ENCODE assay signal across 8 mouse cellular contexts in genomic region chr14:31495538-31495937, GRCm38 (mm10). TPM values are rescaled to one million over a fixed set of nuclear protein-coding genes. Genes with fewer than 3 reads are reported as not detected.
DNase-seq lines count a peak whose midpoint lies in the region; ATAC-seq and TF ChIP-seq lines count a peak whose summit lies in the region.

No protein-coding gene starts in this region.

- under 1% methylated on average over 8 of the region's 8 CpGs for WGBS in liver, adult 2 months
- WGBS in hindbrain, postnatal 0 days = 3% methylated on average over 8 of the region's 8 CpGs
- 6% methylated on average over 8 of the region's 8 CpGs for WGBS in neural tube, embryonic 12.5 days

- H3K4me2 ChIP-seq in hindbrain, postnatal 0 days (ENCODE audit: low read depth, low read length) = peak overlapping the region; percentile 79
- H3K4me2 ChIP-seq in neural tube, embryonic 12.5 days (replicated peaks) = peak overlapping the region; percentile 92

- DNase-seq in liver, adult 2 months (ENCODE audit: extremely low read depth, low read depth, low spot score) = no peak
- no peak for DNase-seq in liver
- DNase-seq in c-Kit-positive CD71-positive TER-119-positive erythroid progenitor cells, embryonic 14.5 days (ENCODE audit: low spot score) = peak; percentile 23
- DNase-seq in hindbrain, postnatal 0 days (ENCODE audit: low spot score) = no peak
- DNase-seq in urinary bladder, postnatal 36 days (ENCODE audit: low spot score in 2 of 2) = no peak
- DNase-seq in cerebellum, postnatal 25 days = no peak
- no peak for DNase-seq in kidney, adult 11 months

- H3K27me3 ChIP-seq in liver, adult 2 months (ENCODE audit: control insufficient read depth, insufficient read depth, low read length) = no peaks in the 10 kb centered on the region
- H3K27me3 ChIP-seq in hindbrain, postnatal 0 days (ENCODE audit: insufficient read depth, low read length) = no peaks in the 10 kb centered on the region
- no peaks in the 10 kb centered on the region for H3K27me3 ChIP-seq in neural tube, embryonic 12.5 days (replicated peaks)

- peaks cover 18% of the 10 kb centered on the region for H3K79me2 ChIP-seq in liver, adult 2 months (ENCODE audit: control insufficient read depth, insufficient read depth, low read length)

- H3K4me3 ChIP-seq in liver, adult 2 months (ENCODE audit: insufficient read depth, low read depth, low read length) = peak overlapping the region; percentile 92
- H3K4me3 ChIP-seq in hindbrain, postnatal 0 days (ENCODE audit: low read length) = peak overlapping the region; percentile 91
- peak overlapping the region; percentile 77 for H3K4me3 ChIP-seq in neural tube, embryonic 12.5 days

- TF ChIP-seq POLR2A in liver, adult 2 months (IDR thresholded peaks at IDR 0.05; ENCODE audit: extremely low read depth, insufficient read depth, low read length) = no peak

- no peak for TF ChIP-seq CTCF in liver, adult 2 months (IDR thresholded peaks at IDR 0.05; ENCODE audit: low read depth, low read length)
- TF ChIP-seq CTCF in hindbrain, postnatal 0 days (IDR thresholded peaks at IDR 0.05; ENCODE audit: low read depth) = no peak

- H3K4me1 ChIP-seq in liver, adult 2 months (ENCODE audit: control insufficient read depth, insufficient read depth, low read length) = peaks cover 15% of the 10 kb centered on the region
- H3K4me1 ChIP-seq in hindbrain, postnatal 0 days (ENCODE audit: insufficient read depth, low read length) = peaks cover 19% of the 10 kb centered on the region
- H3K4me1 ChIP-seq in neural tube, embryonic 12.5 days = peaks cover 33% of the 10 kb centered on the region

- no peak overlapping the region for H3K27ac ChIP-seq in liver, adult 2 months (replicated peaks; ENCODE audit: insufficient read depth, low read depth, low read length)
- peak overlapping the region; percentile 87 for H3K27ac ChIP-seq in hindbrain, postnatal 0 days
- no peak overlapping the region for H3K27ac ChIP-seq in neural tube, embryonic 12.5 days

- ATAC-seq in hindbrain, postnatal 0 days = no peak
- ATAC-seq in neural tube, embryonic 12.5 days (ENCODE audit: low FRiP score, low read depth) = no peak

- H3K36me3 ChIP-seq in liver, adult 2 months (ENCODE audit: control insufficient read depth, insufficient read depth, low read length) = peaks cover 21% of the 10 kb centered on the region
- peaks cover 15% of the 10 kb centered on the region; the same call in 1 of the 2 replicates for H3K36me3 ChIP-seq in hindbrain, postnatal 0 days (ENCODE audit: insufficient read depth, low read length)
- peaks cover 43% of the 10 kb centered on the region for H3K36me3 ChIP-seq in neural tube, embryonic 12.5 days

- no peaks in the 10 kb centered on the region for H3K9me3 ChIP-seq in hindbrain, postnatal 0 days (ENCODE audit: low read length)
- no peaks in the 10 kb centered on the region for H3K9me3 ChIP-seq in neural tube, embryonic 12.5 days

- H3K9ac ChIP-seq in liver, adult 2 months (ENCODE audit: low read depth, low read length) = peak overlapping the region; percentile 90
- H3K9ac ChIP-seq in hindbrain, postnatal 0 days (replicated peaks; ENCODE audit: low read length) = peak overlapping the region; percentile 86
- H3K9ac ChIP-seq in neural tube, embryonic 12.5 days = peak overlapping the region; percentile 83

RNA-seq across cellular contexts. Expression of gene Mettl6, which starts 0.7 kb away (rescaled TPM):
- 11.2 and 11.9 TPM in 2 replicates for total RNA-seq in liver, adult 2 months (2014; rRNA removed)
- 2.6 and 5.4 TPM in 2 replicates for polyA plus RNA-seq in liver, adult 2 months (2012; rRNA removed)
- total RNA-seq in hindbrain, postnatal 0 days (2014; rRNA removed) = 14.8 and 14.9 TPM in 2 replicates
- polyA plus RNA-seq in hindbrain, postnatal 0 days (2015; fragmentation: Nextera tagmentation; extraction: Ambion mirVana) = 32.7 and 36.8 TPM in 2 replicates
- polyA plus RNA-seq in neural tube, embryonic 12.5 days (2016; fragmentation: Nextera tagmentation; extraction: Ambion mirVana) = 71.3 and 72.2 TPM in 2 replicates

RNA-seq across cellular contexts. Expression of gene Eaf1, which starts 1.3 kb away (rescaled TPM):
- total RNA-seq in liver, adult 2 months (2014; rRNA removed) = 10.8 and 14.6 TPM in 2 replicates
- 24.1 and 24.4 TPM in 2 replicates for polyA plus RNA-seq in liver, adult 2 months (2012; rRNA removed)
- total RNA-seq in hindbrain, postnatal 0 days (2014; rRNA removed) = 8.6 and 11.7 TPM in 2 replicates
- 6.3 and 6.4 TPM in 2 replicates for polyA plus RNA-seq in hindbrain, postnatal 0 days (2015; fragmentation: Nextera tagmentation; extraction: Ambion mirVana)
- 16.7 and 20.5 TPM in 2 replicates for polyA plus RNA-seq in neural tube, embryonic 12.5 days (2016; fragmentation: Nextera tagmentation; extraction: Ambion mirVana)

RNA-seq across cellular contexts. Expression of gene Sh3bp5, which starts 59.7 kb away (rescaled TPM):
- 37.1 and 37.7 TPM in 2 replicates for total RNA-seq in liver, adult 2 months (2014; rRNA removed)
- 22.6 and 26.1 TPM in 2 replicates for polyA plus RNA-seq in liver, adult 2 months (2012; rRNA removed)
- total RNA-seq in hindbrain, postnatal 0 days (2014; rRNA removed) = 41.6 and 53.9 TPM in 2 replicates
- polyA plus RNA-seq in hindbrain, postnatal 0 days (2015; fragmentation: Nextera tagmentation; extraction: Ambion mirVana) = 127 and 149 TPM in 2 replicates
- 57.2 TPM in 2 replicates for polyA plus RNA-seq in neural tube, embryonic 12.5 days (2016; fragmentation: Nextera tagmentation; extraction: Ambion mirVana)
